Mouse (Mus musculus) CH12.LX (cell line): ENCODE results near the gene Gpr183.

ENCODE experiments used
- CHD2 ChIP-seq: IDR thresholded peaks from 2 replicates; pipeline ENCODE4 v1.6.1; 2011; ENCODE audit warnings: low read length, improper control_type of control experiment
- CTCF ChIP-seq, 2 experiments: IDR thresholded peaks in 1 of 2; conservative IDR thresholded peaks in 1 of 2; 2 replicates each; pipeline ENCODE4 v1.5.1; 2011 to 2012; ENCODE audit warnings: low read depth in 2 of 2, low read length in 2 of 2, improper control_type of control experiment in 1 of 2, inconsistent platforms in 1 of 2, mild to moderate bottlenecking in 1 of 2, moderate library complexity in 1 of 2
- EP300 ChIP-seq: IDR thresholded peaks from 2 replicates; pipeline ENCODE4 v1.6.1; 2011; ENCODE audit warnings: low read length, improper control_type of control experiment
- GABPA ChIP-seq: IDR thresholded peaks from 2 replicates; pipeline ENCODE4 v1.6.1; 2012; ENCODE audit warnings: low read depth, low read length, improper control_type of control experiment, inconsistent platforms; ENCODE audit not compliant: insufficient replicate concordance
- JUND ChIP-seq: conservative IDR thresholded peaks from 2 replicates; pipeline ENCODE4 v1.6.1; 2011; ENCODE audit warnings: low read depth, low read length, improper control_type of control experiment
- MAX ChIP-seq: IDR thresholded peaks from 2 replicates; pipeline ENCODE4 v1.6.1; 2011; ENCODE audit warnings: low read length, improper control_type of control experiment
- POLR2A ChIP-seq: IDR thresholded peaks from 2 replicates; pipeline ENCODE4 v1.6.1; 2011; ENCODE audit warnings: low read depth, mild to moderate bottlenecking, improper control_type of control experiment, low read length
- SIN3A ChIP-seq: IDR thresholded peaks from 2 replicates; pipeline ENCODE4 v1.6.1; 2012; ENCODE audit warnings: low read length, improper control_type of control experiment, inconsistent platforms
- TCF12 ChIP-seq: IDR thresholded peaks from 2 replicates; pipeline ENCODE4 v1.6.1; 2014; ENCODE audit warnings: low read depth, mild to moderate bottlenecking, inconsistent platforms, low read length, improper control_type of control experiment

DNA sequence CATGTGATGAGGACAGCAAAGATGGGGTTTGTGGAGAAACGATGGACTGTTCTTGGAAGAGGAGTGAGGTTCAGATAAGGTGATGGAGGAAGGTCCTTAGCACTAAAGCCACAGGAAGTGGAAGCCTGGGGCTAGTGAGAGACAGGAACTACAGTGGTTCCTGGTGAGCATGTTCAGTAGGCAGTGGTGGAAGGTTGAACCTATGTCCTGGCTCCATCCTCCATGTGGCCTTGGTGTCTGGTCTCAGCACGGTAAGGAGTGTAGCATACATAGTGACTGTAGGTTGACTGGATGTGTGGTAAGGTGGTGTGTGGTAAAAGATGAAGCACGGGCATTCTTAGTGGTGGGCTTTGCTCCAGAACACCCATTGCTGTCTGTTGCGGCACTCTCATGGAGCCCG lies 15.1 kb downstream of the Gpr183 start:
- TF ChIP-seq CHD2 (no peak), GABPA (no peak), CTCF (conservative IDR thresholded peaks at IDR 0.05 in 1 of 2, IDR thresholded peaks at IDR 0.05 in 1 of 2; ENCODE audit: low read depth in 2 of 2, low read length in 2 of 2) (no peak), POLR2A (no peak), TCF12 (no peak), JUND (no peak), MAX (no peak), SIN3A (no peak), EP300 (no peak)
